Mouse (Mus musculus): ENCODE data around the gene Shisa7. TPM values are rescaled to one million over a fixed set of nuclear protein-coding genes. Genes with fewer than 3 reads are reported as not detected.
A peak's percentile ranks its signal among the peaks of the same experiment; 100 is the strongest.
"Not testable (repeated sequence)": the region's sequence is repeated elsewhere in the genome, so short reads cannot be mapped to it uniquely, and the experiment has no call there.

Shisa7 gene
- polyA plus RNA-seq, 1 experiment from 2014 or later: 0.52 TPM

DNA sequence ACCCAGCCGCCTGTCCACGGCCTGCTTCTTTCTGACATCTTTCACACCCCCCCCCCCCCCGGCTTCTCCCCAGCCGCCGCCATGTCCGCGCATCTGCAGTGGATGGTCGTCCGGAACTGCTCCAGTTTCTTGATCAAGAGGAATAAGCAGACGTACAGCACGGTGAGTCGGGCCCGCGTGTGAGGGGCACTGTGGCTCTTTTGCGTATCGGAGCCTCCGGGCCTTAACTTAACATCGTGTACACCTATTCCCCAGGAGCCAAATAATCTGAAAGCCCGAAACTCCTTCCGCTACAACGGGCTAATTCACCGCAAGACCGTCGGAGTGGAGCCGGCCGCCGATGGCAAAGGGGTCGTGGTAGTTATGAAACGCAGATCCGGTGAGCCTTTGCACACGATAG is 51.2 kb downstream of the Shisa7 start:
- Histone ChIP-seq H3K36me3 (peaks cover 42% of the 10 kb centered on the region), H3K27ac (peak overlapping the region; percentile 93), H3K4me1 (peaks cover 16% of the 10 kb centered on the region), H3K4me3 (peak overlapping the region; percentile 80), H3K9ac (peak overlapping the region; percentile 92), H3K4me2 (replicated peaks) (peak overlapping the region; percentile 93)
- ATAC-seq (ENCODE audit: insufficient number of reproducible peaks, insufficient read depth, low FRiP score, low TSS enrichment): 0 out of 2 replicates have a peak, but pooled peaks have one; percentile 1
- not testable (repeated sequence) for H3K27me3 ChIP-seq, H3K9me3 ChIP-seq
- WGBS: 1% methylated on average over 31 of the region's 31 CpGs

DNA sequence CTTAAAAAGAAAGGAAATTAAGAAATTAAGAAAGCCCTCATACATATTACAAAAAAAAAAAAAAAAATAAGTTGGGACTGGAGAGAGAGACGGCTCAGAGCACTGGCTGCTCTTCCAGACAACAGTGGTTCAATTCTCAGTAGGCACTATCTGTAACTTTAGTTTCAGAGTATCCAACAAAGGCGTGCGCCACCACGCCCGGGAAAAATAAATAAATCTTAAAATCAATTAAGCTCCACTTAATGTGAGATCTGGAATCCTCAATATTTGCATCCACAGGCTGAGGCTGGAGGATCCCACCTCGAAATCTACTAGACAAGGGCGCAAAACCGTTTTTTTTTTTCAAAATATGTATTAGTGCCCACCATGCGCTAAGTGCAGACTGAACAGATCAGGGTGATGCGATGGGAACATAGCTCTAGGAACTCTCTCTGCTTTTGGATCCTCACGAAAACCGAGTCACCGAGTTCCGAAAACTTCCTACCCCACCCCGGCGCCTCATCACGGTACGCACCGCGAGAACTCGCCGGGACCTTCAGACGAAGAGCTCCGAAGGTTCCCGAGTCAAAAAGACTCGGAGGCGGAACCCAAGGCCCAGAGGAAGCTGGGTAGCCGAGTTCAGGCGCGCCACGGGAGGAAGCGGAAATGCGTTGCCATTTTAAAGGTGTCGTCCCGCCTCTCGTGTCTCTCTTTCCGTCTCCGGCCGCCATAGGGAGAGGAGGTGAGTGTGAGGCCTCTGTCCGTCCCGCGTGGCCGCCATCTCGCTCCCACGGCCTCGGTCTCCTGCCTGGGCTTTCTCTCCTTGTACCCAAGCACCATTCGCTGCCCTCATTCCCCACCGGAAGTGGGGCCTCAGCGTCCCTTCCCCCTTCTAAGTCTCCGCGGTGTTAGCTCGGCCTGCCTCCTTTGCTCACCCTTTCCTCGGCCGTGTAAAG is 52.0 kb downstream of the Shisa7 start, which contains the start of gene Rpl28:
Rpl28 (plus strand) TSS at position 597 of the 935 bp plus-strand sequence.
- H3K27me3 ChIP-seq: peaks cover 4% of the 10 kb centered on the region; the same call in 1 of the 2 replicates
- H3K36me3 ChIP-seq: peaks cover 35% of the 10 kb centered on the region
- 2% methylated on average over 54 of the region's 54 CpGs for WGBS
- H3K27ac ChIP-seq: peak within 1 kb of the TSS; percentile 93
- ATAC-seq (ENCODE audit: insufficient number of reproducible peaks, insufficient read depth, low FRiP score, low TSS enrichment): peak; percentile 82
- H3K4me1 ChIP-seq: peaks cover 17% of the 10 kb centered on the region
- peak within 1 kb of the TSS; percentile 80 for H3K4me3 ChIP-seq
- H3K9me3 ChIP-seq: no peaks in the 10 kb centered on the region
- H3K4me2 ChIP-seq (replicated peaks): peak within 1 kb of the TSS; percentile 93
- peak within 1 kb of the TSS; percentile 92 for H3K9ac ChIP-seq

DNA sequence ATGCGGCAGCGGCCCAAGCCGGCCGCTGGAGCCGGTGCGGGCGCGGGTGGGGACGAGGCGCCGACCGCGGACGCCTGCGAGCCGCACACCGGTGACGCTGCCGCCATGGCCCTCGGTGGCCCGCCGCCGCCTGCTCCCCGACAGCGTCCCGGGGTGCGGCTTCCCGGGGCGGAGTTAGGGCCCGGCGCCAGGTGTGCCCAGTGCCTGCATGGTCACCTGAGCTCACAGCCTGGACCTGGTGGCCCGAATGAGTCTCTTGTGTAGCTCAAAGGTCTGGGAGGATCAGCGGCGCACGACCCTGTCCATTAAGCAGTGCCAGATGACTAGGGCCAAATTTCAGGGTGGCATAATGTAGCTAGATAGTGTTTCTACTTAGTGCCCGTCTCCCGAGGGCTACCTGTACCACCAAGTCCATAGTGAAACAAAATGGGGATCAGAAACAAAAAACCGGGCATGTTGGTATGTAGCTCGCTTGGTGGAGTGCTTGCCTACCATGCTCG is 55.0 kb downstream of the Shisa7 start, which contains the start of gene Tmem238:
Tmem238 (minus strand) TSS at position 221 of the 500 bp plus-strand sequence.
- H3K9ac ChIP-seq: peak within 1 kb of the TSS; percentile 74
- H3K4me3 ChIP-seq: peak within 1 kb of the TSS; percentile 52
- WGBS: 8% methylated on average over 40 of the region's 40 CpGs
- peaks cover 13% of the 10 kb centered on the region for H3K4me1 ChIP-seq
- H3K27ac ChIP-seq: 0 out of 2 replicates have a peak within 1 kb of the TSS, but pooled peaks have one; percentile 57
- peak within 1 kb of the TSS; percentile 92 for H3K4me2 ChIP-seq (replicated peaks)
- peaks cover 9% of the 10 kb centered on the region for H3K36me3 ChIP-seq
- 0 out of 2 replicates have a peak, but pooled peaks have one; percentile 3 for ATAC-seq (ENCODE audit: insufficient number of reproducible peaks, insufficient read depth, low FRiP score, low TSS enrichment)
- peaks cover 4% of the 10 kb centered on the region; the same call in 1 of the 2 replicates for H3K27me3 ChIP-seq
- no peaks in the 10 kb centered on the region for H3K9me3 ChIP-seq

DNA sequence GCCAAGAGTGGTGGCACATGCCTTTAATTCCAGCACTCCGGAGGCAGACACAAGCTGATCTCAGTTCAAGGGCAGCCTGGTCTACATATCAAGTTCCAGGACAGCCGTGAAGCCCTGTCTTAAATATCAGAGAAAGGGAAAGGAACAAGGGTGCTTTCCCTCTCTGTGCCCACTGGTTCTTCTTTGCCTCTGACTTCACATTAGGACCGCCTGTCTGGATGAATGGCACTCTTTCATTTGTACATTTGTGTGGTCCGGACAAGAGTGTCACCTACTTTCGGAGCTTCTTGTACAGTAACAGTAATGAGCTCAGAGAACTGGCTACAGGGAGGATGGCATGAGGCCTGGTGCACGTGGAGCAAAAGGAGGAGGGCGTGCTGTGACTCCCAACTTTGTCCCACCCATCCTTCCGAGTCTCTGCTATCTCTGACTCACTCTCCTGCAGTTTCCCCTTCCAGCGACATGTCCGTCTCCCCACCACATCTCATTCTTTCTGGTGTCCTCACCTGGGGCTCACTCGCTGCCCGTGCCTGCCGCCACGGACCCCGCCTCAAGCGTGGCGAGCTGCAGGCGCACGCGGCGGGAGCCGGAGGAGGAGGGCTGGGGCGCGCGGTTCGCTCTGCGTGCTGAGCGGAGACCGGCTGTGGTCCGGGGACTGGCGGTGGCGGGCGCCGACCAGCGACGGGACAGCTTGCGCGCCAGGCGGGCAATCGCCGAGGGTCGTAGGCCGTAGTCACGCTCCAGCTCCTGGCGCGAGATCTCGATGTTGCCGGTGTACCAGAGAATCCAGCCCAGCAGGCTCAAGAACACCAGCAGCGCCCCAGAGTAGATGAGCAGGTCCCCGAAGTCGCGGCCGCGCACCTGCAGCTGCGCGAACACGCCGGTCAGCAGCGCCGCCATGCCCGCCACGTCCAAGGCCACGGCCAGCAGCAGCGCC is 55.7 kb downstream of the Shisa7 start:
- H3K9me3 ChIP-seq: no peaks in the 10 kb centered on the region
- peaks cover 6% of the 10 kb centered on the region for H3K4me1 ChIP-seq
- peaks cover 4% of the 10 kb centered on the region; the same call in 1 of the 2 replicates for H3K27me3 ChIP-seq
- 0 out of 2 replicates have a peak overlapping the region, but pooled peaks have one; percentile 57 for H3K27ac ChIP-seq
- H3K4me3 ChIP-seq: peak overlapping the region; percentile 52
- H3K4me2 ChIP-seq (replicated peaks): peak overlapping the region; percentile 92
- peaks cover 2% of the 10 kb centered on the region for H3K36me3 ChIP-seq
- ATAC-seq (ENCODE audit: insufficient number of reproducible peaks, insufficient read depth, low FRiP score, low TSS enrichment): 0 out of 2 replicates have a peak, but pooled peaks have one; percentile 48
- H3K9ac ChIP-seq: peak overlapping the region; percentile 74
- 2% methylated on average over 62 of the region's 64 CpGs for WGBS

DNA sequence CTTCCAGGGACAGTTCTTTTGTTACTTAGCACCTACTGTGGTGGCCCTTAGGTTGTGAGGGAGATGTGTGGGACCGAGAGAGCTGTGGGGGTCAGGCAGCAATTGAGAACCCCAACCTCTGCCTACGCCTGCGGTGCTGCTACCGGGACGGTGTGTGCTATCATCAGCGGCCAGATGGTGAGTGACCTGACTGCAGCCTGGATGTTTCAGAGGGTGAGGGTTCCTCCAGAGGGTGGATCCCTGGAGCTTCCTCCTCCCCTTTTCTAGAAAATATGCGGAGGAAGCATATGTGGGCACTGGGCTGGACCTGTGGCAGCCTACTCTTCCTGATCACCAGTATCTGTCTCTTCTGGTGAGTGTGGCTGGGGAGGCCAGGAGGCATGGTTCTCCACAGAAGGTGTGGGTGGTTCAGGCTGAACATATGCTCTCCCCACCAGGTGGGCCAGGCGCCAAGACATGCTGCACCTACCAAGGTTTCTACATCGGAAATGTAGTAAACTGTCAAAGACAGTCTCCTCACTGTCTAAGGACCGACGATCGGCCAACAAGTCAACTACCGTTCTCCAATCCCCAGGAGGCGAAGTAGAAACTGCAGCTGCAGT is 60.7 kb downstream of the Shisa7 start:
- 85% methylated on average over 14 of the region's 14 CpGs for WGBS

DNA sequence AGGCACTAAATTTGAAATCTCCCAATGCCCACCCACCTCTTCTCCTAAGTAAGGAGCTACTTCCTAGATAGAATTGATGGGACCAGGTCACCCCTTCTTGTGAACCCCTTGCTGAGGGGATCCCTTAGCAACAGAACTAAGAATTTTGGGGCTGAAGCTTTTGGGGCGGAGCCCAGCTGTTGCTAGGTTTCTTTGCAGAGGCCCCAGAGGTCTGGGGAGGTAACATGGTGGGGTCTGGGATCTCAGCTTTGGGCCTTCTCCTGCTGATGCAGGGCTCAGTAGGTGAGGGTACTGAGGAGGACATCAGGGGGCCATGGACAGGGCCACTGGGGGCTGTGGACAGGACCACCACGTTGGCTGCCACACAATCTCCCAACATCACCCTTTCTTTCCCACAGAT is 61.7 kb downstream of the Shisa7 start, which contains the start of the genes Il11 and Tmem190:
Il11 (minus strand) TSS at position 101 of the 400 bp plus-strand sequence.
Tmem190 (plus strand) TSS at position 179 of the 400 bp plus-strand sequence.
- H3K4me2 ChIP-seq (replicated peaks): no peak within 1 kb of the TSS
- H3K4me3 ChIP-seq: no peak within 1 kb of the TSS
- no peaks in the 10 kb centered on the region for H3K36me3 ChIP-seq
- no peaks in the 10 kb centered on the region for H3K9me3 ChIP-seq
- no peak within 1 kb of the TSS for H3K9ac ChIP-seq
- H3K27ac ChIP-seq: no peak within 1 kb of the TSS
- peaks cover 20% of the 10 kb centered on the region for H3K27me3 ChIP-seq
- ATAC-seq (ENCODE audit: insufficient number of reproducible peaks, insufficient read depth, low FRiP score, low TSS enrichment): no peak
- H3K4me1 ChIP-seq: 0 out of 2 replicates have a peak, but pooled peaks cover 5% of the 10 kb centered on the region
- WGBS: 78% methylated on average over 2 of the region's 2 CpGs

More for the DNA sequence above, 60.7 kb downstream of the Shisa7 start:
- Histone ChIP-seq H3K27ac (no peak overlapping the region), H3K27me3 (peaks cover 10% of the 10 kb centered on the region), H3K4me3 (no peak overlapping the region), H3K4me1 (0 out of 2 replicates have a peak, but pooled peaks cover 5% of the 10 kb centered on the region), H3K9ac (no peak overlapping the region), H3K36me3 (no peaks in the 10 kb centered on the region), H3K4me2 (replicated peaks) (no peak overlapping the region), H3K9me3 (no peaks in the 10 kb centered on the region)
- no peak for ATAC-seq (ENCODE audit: insufficient number of reproducible peaks, insufficient read depth, low FRiP score, low TSS enrichment)

DNA sequence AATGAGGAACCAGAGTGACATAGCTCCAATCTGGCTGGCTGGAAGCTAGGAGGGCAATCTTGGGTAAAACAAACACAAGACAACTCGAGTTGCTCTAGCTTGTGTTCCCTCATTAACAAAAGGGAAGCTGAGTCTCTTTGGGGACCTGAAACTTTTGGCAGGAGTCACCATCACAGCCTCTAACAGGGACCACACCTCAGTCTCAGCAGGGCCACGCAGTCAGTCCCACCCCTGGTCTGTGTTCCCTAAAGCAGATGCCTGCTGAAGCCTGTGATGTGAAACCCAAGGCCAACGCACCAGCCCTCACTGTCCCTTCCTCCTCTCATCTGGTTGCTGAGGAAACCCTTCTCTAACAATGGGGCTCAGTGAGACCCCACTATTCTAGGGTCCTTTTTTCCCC is 62.4 kb downstream of the Shisa7 start:
- no peak overlapping the region for H3K9ac ChIP-seq
- H3K4me3 ChIP-seq: no peak overlapping the region
- peaks cover 26% of the 10 kb centered on the region for H3K27me3 ChIP-seq
- H3K9me3 ChIP-seq: no peaks in the 10 kb centered on the region
- H3K4me1 ChIP-seq: peaks cover 11% of the 10 kb centered on the region; the same call in 1 of the 2 replicates
- WGBS: 44% methylated on average over 3 of the region's 3 CpGs
- H3K36me3 ChIP-seq: no peaks in the 10 kb centered on the region
- ATAC-seq (ENCODE audit: insufficient number of reproducible peaks, insufficient read depth, low FRiP score, low TSS enrichment): no peak
- H3K27ac ChIP-seq: no peak overlapping the region
- H3K4me2 ChIP-seq (replicated peaks): no peak overlapping the region

DNA sequence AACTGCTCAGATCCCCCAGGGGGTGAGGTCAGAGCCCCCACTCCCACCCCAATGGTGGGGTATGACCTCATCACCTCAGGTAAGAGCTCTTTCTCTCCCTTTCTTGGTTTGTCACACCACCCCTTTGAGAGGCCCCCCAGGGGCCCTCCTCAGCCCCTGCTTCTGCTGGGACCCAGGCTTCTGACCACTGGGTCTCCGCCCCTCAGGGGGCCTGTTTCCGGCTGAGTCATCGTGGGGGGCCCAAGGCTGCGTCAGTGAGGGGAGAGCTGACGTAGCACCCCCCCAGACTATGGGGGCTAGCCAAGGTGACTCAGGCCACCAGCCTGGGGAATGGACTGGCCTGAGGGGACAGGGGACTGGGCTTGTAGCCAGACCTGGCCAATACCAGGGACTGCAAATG is 64.6 kb downstream of the Shisa7 start:
- no peak overlapping the region for H3K27ac ChIP-seq
- peaks cover 14% of the 10 kb centered on the region; the same call in 1 of the 2 replicates for H3K4me1 ChIP-seq
- H3K4me3 ChIP-seq: no peak overlapping the region
- ATAC-seq (ENCODE audit: insufficient number of reproducible peaks, insufficient read depth, low FRiP score, low TSS enrichment): no peak
- no peak overlapping the region for H3K9ac ChIP-seq
- H3K9me3 ChIP-seq: no peaks in the 10 kb centered on the region
- no peak overlapping the region for H3K4me2 ChIP-seq (replicated peaks)
- WGBS: 22% methylated on average over 5 of the region's 5 CpGs
- H3K27me3 ChIP-seq: peaks cover 48% of the 10 kb centered on the region
- H3K36me3 ChIP-seq: no peaks in the 10 kb centered on the region

DNA sequence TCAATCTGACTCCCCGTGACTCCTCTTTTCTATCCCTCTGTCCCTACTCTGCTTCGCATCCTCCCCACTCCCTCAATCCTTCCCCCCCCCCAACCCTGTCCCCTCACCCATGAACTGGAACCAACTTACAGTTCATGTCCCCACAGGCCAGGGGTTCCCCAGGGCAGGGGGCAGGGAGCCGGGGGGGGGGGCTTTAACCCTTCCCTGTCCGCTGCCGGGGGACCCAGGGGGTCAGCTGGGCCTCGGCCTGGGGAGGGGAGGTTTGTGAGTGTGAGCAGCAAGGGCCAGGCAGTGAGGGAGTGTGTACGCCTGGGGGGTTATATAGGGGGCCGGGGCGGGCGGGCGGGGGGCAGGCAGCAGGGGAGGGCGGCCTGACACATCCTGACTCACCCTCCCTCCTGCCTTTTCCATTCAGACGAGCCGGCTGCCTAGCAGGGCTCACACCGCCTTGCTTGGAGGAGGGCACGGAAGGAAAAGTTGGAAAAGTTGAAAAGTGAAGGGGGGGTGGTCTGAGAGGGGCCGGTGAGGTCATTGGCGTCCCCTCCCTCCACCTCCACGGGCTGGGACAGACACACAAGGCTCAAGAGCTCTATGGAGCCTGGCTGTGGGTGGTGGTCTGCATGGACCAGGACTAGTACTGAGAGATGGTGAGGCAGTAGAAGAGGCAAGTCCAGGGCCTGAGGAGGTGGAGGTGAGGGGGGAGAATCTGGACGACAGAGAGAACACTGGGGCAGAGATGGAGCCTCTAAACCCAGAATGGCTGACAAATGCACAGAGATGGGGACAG is 66.5 kb downstream of the Shisa7 start:
- peak overlapping the region; percentile 7; the same call in 1 of the 2 replicates for H3K9ac ChIP-seq
- peaks cover 49% of the 10 kb centered on the region for H3K27me3 ChIP-seq

More for the DNA sequence above, 66.5 kb downstream of the Shisa7 start:
- Histone ChIP-seq H3K4me2 (replicated peaks) (peak overlapping the region; percentile 46; the same call in 1 of the 2 replicates), H3K9me3 (no peaks in the 10 kb centered on the region), H3K4me3 (no peak overlapping the region), H3K4me1 (peaks cover 14% of the 10 kb centered on the region; the same call in 1 of the 2 replicates), H3K36me3 (no peaks in the 10 kb centered on the region), H3K27ac (no peak overlapping the region)
- no peak for ATAC-seq (ENCODE audit: insufficient number of reproducible peaks, insufficient read depth, low FRiP score, low TSS enrichment)
- 4% methylated on average over 18 of the region's 20 CpGs for WGBS

Data from embryonic facial prominence, embryonic 12.5 days (tissue).